Mouse (Mus musculus) ES-Bruce4 (cell line): Measurements from ENCODE around the gene Oit3. TPM values are rescaled to one million over a fixed set of nuclear protein-coding genes. Genes with fewer than 3 reads are reported as not detected.

ENCODE experiments used
- H3K27ac ChIP-seq: 2 replicates; pipeline ENCODE4 v1.5.1; 2012; ENCODE audit warnings: low read length, inconsistent platforms; ENCODE audit not compliant: insufficient read depth
- H3K27me3 ChIP-seq: 2 replicates; pipeline ENCODE4 v1.6.1; 2012; ENCODE audit warnings: mild to moderate bottlenecking, low read length, inconsistent platforms; ENCODE audit not compliant: control insufficient read depth, poor library complexity, insufficient read depth, severe bottlenecking
- H3K36me3 ChIP-seq: 2 replicates; pipeline ENCODE4 v1.6.1; 2012; ENCODE audit warnings: inconsistent platforms, mild to moderate bottlenecking, low read length, moderate library complexity; ENCODE audit not compliant: control insufficient read depth, poor library complexity, insufficient read depth, severe bottlenecking
- H3K4me1 ChIP-seq: one replicate; pipeline ENCODE4 v1.8.1; 2011; ENCODE audit warnings: low read length; ENCODE audit not compliant: control insufficient read depth, insufficient read depth
- H3K4me3 ChIP-seq: 2 replicates; pipeline ENCODE4 v1.5.1; 2011; ENCODE audit warnings: low read depth, mild to moderate bottlenecking, low read length
- H3K9ac ChIP-seq: 2 replicates; pipeline ENCODE4 v1.6.1; 2012; ENCODE audit warnings: low read depth, mild to moderate bottlenecking, inconsistent platforms; ENCODE audit not compliant: poor library complexity, severe bottlenecking
- H3K9me3 ChIP-seq: replicated peaks from 2 replicates; pipeline ENCODE4 v1.6.1; 2012; ENCODE audit warnings: mild to moderate bottlenecking, low read length, inconsistent platforms; ENCODE audit not compliant: control insufficient read depth, poor library complexity, insufficient read depth, severe bottlenecking
- CTCF ChIP-seq: IDR thresholded peaks from one replicate; pipeline ENCODE4 v1.8.1; 2011; ENCODE audit warnings: low read depth, low read length
- EP300 ChIP-seq: IDR thresholded peaks from 2 replicates; pipeline ENCODE4 v1.6.1; 2011; ENCODE audit warnings: low read depth, low read length; ENCODE audit not compliant: insufficient read depth
- POLR2A ChIP-seq: IDR thresholded peaks from one replicate; pipeline ENCODE4 v1.8.1; 2011; ENCODE audit warnings: low read length; ENCODE audit not compliant: insufficient read depth
- polyA plus RNA-seq: library from polyadenylated mRNA; stranded (reverse); fragments of >200 nt; gene quantifications from 2 replicates; pipeline ENCODE4 v1.2.4, GENCODE M21; 2011; ENCODE audit warnings: low read depth; ENCODE audit not compliant: missing spikeins, insufficient read depth, insufficient read length

Oit3 gene
- polyA plus RNA-seq, 1 experiment: not detected

GRCm38 (mm10) chr10:59426371-59426770 is 15.2 kb downstream of the Oit3 start:
- no peak for TF ChIP-seq CTCF
- TF ChIP-seq POLR2A: no peak
- TF ChIP-seq EP300: no peak
- no peak overlapping the region for H3K4me3 ChIP-seq
- H3K9ac ChIP-seq: no peak overlapping the region
- H3K27me3 ChIP-seq: no peaks in the 10 kb centered on the region
- no peaks in the 10 kb centered on the region for H3K36me3 ChIP-seq
- H3K4me1 ChIP-seq: no peaks in the 10 kb centered on the region
- no peaks in the 10 kb centered on the region for H3K9me3 ChIP-seq
- H3K27ac ChIP-seq: no peak overlapping the region

- H3K4me1 ChIP-seq: no peaks in the 10 kb centered on the region
- H3K27ac ChIP-seq: no peak overlapping the region
- no peak for TF ChIP-seq EP300
- TF ChIP-seq CTCF: no peak
- no peak for TF ChIP-seq POLR2A
- no peak overlapping the region for H3K9ac ChIP-seq
- H3K27me3 ChIP-seq: no peaks in the 10 kb centered on the region
- no peaks in the 10 kb centered on the region for H3K9me3 ChIP-seq
- no peak overlapping the region for H3K4me3 ChIP-seq
- no peaks in the 10 kb centered on the region for H3K36me3 ChIP-seq
Measured at GRCm38 (mm10) chr10:59425369-59425768, 16.2 kb downstream of the Oit3 start.

DNA sequence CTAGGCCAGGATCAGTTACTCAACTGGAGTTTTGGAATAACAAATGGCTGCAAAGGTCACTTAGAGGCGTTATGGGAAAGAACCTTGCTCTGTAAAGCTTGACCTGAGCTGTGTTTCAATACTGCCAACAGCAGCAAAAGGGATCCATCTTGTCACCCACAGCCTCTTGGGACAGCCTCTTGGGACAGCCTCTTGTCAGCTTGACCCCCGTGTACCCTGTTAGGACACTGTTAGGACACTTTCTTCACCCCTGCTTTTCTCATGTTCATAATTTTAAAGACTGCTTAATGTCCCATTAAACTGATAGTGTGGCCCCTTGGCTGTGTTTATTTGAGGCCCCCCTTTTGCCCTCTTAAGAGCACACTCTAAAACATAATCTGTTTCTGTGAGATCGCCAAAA is 17.1 kb downstream of the Oit3 start:
- H3K9me3 ChIP-seq: no peaks in the 10 kb centered on the region
- H3K4me1 ChIP-seq: no peaks in the 10 kb centered on the region
- H3K27me3 ChIP-seq: no peaks in the 10 kb centered on the region
- H3K27ac ChIP-seq: no peak overlapping the region
- TF ChIP-seq POLR2A: no peak
- no peak for TF ChIP-seq EP300
- H3K36me3 ChIP-seq: no peaks in the 10 kb centered on the region
- H3K4me3 ChIP-seq: no peak overlapping the region
- H3K9ac ChIP-seq: no peak overlapping the region

DNA sequence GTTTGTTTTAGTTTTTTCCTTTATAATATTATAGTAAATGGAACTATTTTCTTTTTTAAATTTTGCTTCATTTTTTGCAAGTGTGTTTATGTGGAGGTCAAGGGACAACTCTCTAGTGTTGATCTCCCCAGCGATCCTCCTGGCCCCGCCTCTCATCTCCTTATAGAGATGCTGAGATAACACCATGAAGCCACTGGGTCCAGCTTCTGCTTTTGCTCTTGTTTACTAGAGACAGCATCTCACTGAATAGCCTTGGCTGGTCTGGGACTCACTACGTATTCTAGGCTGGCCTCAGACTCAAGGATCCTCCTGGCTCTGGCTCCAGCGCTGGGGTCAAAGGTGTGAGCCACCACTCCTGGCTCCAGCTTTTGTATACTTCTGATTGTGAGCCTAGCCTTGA is 22.1 kb downstream of the Oit3 start:
- Histone ChIP-seq H3K4me3 (no peak overlapping the region), H3K4me1 (no peaks in the 10 kb centered on the region), H3K9me3 (no peaks in the 10 kb centered on the region), H3K27ac (no peak overlapping the region), H3K9ac (no peak overlapping the region), H3K27me3 (no peaks in the 10 kb centered on the region), H3K36me3 (no peaks in the 10 kb centered on the region)
- TF ChIP-seq POLR2A: no peak
- TF ChIP-seq EP300: no peak
- TF ChIP-seq CTCF: no peak

DNA sequence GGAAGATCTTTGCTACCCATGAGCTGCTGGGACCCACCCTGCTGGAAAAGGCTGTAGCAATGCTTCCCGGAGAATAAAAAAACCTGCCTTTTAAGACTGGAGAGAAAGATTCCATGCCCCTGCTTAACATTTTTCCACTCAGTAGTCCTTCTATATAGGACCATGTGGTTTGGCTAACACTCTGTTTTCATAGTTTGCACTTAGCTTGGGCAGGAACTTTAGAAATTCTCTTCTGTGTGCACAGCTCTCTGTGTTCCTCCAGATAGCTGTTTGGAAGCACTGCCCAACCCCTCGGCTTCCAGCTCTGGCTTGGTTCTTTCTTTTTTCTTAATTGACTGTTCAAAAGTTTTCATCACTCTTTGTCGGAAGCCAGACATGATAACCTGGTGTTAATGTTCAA is 25.0 kb downstream of the Oit3 start:
- Histone ChIP-seq H3K4me3 (no peak overlapping the region), H3K4me1 (no peaks in the 10 kb centered on the region), H3K27me3 (no peaks in the 10 kb centered on the region), H3K9ac (no peak overlapping the region), H3K9me3 (no peaks in the 10 kb centered on the region), H3K36me3 (no peaks in the 10 kb centered on the region), H3K27ac (no peak overlapping the region)
- TF ChIP-seq POLR2A: no peak
- TF ChIP-seq CTCF: no peak
- TF ChIP-seq EP300: no peak

DNA sequence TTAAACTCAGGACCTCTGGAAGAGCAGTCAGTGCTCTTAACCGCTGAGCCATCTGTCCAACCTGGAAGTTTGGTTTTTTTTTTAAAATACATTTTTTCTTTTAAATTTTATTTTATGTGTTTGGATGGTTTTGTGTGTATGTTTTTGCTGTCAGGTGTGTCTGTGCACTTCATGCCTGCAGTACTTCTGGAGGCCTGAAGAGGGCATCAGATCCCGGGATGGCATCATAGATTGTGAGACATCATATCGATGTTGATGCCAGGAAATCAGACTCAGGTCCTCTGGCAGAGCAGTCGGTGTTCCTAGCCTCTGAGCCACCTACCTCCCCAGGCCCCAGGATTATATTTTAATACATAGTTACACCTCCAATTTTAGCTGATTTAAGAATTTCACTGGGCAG is 27.9 kb downstream of the Oit3 start:
- TF ChIP-seq CTCF: peak; percentile 33
- TF ChIP-seq POLR2A: no peak
- Histone ChIP-seq H3K9me3 (no peaks in the 10 kb centered on the region), H3K4me3 (no peak overlapping the region), H3K9ac (no peak overlapping the region), H3K36me3 (no peaks in the 10 kb centered on the region), H3K4me1 (no peaks in the 10 kb centered on the region), H3K27me3 (no peaks in the 10 kb centered on the region), H3K27ac (no peak overlapping the region)
